Mouse (Mus musculus) heart, adult 8-10 months (tissue): Measurements from ENCODE around the gene Zbtb5. TPM values are rescaled to one million over a fixed set of nuclear protein-coding genes. Genes with fewer than 3 reads are reported as not detected.
"Not testable (repeated sequence)": the region's sequence is repeated elsewhere in the genome, so short reads cannot be mapped to it uniquely, and the experiment has no call there.

ENCODE experiments used
- DNase-seq: peaks from one replicate; pipeline ENCODE4 v3.0.0; 2022; ENCODE audit warnings: low spot score
- total RNA-seq, 4 experiments: library from RNA; stranded (reverse); gene quantifications; 2 replicates each; pipeline ENCODE4 v1.2.4; 2022

Gene Zbtb5
- total RNA-seq, 4 experiments from 2014 or later = 3.8 to 5.2 (median 4.6) TPM

DNA sequence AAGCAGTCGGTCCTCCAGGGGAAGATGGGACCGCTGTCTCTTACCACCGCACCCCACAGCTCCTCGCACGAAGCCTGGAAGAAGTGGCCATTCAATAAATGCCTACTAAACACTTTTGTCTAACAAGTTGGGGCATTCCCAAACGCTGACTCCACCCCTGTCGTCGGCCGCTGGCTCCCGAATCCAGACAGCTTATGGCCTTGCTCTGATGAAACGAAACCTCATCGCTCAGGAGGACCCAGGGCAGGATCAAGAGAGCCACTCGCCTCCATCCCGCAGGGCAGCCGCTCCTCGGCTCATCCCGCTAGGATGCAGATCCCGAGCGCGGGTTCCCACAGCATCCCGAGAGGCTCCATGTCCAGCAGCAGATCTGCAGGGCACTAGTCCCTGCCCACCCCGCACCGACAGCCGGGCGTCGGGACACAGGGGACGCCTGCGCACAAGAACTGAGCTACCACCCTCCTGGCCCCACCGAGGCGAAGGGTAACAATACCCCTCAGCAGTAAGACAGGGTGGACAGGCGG lies 569 bp downstream of the Zbtb5 start:
- peak; percentile 75 for DNase-seq

DNA sequence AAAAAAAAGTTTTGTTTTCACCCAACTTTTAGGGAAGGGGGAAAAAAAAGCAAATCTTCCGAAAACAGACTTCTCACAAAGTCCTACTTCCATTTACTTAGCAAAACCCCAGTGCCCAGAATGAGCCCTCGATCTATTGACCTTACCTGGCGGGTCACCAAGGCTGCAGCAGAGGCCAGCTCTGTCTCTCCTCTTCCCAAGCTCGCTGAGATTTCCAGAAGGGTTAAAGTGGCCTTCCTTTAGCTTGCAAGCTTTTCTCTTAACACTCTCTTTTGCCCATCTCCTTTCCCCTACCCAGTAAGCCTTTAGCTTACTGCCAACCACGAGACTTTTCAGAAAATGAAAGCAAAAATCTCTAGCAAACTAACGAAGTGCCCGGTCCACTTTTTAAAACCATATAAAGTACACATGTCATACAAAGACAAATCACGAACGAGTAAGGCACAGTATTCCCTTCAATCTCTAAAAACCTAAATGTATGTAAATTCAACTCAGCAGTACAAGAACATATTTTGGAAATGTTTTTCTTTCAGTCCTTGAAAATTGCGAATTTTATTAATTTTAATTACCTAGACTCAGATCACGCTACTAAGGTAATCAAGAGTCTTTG lies 1.3 kb downstream of the Zbtb5 start:
- no peak for DNase-seq

GRCm38 (mm10) chr4:45005452-45005851 lies 6.8 kb downstream of the Zbtb5 start:
- DNase-seq = no peak

- DNase-seq = no peak
Observed at GRCm38 (mm10) chr4:45000001-45000400, 12.2 kb downstream of the Zbtb5 start.

- DNase-seq = no peak
Observed at GRCm38 (mm10) chr4:44998071-44998470, 14.1 kb downstream of the Zbtb5 start.

DNA sequence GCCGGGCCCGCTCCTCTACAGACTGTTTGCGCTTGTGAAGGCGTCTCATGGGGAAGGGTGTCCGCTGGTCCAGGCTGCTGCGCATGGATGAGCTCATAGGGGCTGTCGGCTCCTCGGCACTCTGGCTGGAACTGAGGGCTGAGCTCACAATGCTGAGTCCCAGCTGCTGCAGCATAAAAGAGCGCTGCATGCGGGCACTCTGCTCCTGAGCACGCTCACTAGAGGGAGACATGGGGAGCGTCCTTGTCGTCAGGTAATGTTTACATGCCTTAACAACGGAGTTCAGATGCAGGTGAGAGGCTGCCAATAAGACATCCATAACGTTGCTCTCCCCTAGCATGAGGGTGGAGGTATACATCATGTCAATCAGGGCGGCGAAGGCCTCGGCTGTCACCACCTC lies 17.4 kb downstream of the Zbtb5 start:
- no peak for DNase-seq

- DNase-seq = no peak
Observed at GRCm38 (mm10) chr4:44993847-44994246, 18.4 kb downstream of the Zbtb5 start.

- DNase-seq = not testable (repeated sequence)
Observed at GRCm38 (mm10) chr4:44993179-44993578, 19.0 kb downstream of the Zbtb5 start.

DNA sequence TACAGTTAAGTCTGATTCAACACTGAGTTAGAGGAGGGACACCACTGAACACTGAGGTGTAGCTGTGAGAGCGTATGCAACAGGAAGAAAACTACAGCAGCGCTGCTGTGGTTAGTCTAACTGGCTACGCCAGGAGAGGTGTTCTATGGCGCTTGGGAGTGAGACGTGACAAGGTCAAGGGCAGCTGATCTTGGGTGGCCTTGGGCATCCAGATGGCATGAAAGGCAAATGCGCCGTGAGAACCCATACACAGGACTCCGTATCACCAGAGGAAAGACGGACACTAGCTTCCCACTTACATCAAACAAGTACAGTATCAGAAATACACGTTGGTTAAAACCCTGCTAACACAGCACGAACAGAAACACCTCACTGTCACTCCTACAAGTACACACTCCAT lies 19.9 kb downstream of the Zbtb5 start:
- DNase-seq = not testable (repeated sequence)

GRCm38 (mm10) chr4:44990560-44990959 lies 21.7 kb downstream of the Zbtb5 start:
- DNase-seq = no peak

- DNase-seq = no peak
Observed at GRCm38 (mm10) chr4:44983131-44983740, 29.0 kb downstream of the Zbtb5 start.

DNA sequence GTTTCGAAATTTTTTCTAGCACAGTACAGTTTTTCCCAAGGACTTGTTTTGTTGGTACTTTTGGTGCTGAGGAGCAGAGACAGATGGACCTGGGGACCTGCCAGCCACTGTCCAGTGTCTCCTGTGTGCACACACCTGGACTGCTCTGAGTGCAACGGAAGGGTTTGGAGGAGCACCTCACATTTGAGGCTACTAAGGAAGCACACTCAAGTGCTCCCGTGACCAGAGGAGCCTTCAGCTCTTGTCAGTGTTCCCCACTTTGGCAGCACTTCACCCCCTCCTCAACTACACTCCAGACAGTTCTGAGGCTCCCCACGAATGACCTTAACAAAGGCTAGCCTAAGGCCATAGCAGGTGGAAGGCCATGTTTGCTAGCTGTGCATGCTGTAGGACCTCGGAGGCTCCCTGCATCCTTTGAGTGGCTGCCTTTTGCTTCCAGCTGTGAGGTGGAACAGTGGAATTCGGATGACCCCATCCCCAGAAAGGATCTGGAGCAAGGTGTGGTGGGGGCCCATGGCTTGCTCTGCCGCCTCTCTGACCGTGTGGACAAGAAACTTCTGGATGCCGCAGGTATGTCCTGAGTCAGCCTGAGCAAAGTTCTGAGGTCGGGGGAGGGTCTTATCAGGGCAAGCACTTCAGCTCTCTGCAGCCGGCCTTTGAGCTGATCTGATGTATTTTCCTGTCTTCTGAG lies 29.6 kb downstream of the Zbtb5 start:
- DNase-seq = no peak

GRCm38 (mm10) chr4:44981974-44982287 lies 30.3 kb downstream of the Zbtb5 start:
- no peak for DNase-seq

GRCm38 (mm10) chr4:44981280-44981973 lies 30.8 kb downstream of the Zbtb5 start, which contains the start of gene Grhpr:
TSS of gene Grhpr (plus strand) at chr4:44981395.
- DNase-seq = peak; percentile 58

GRCm38 (mm10) chr4:44979794-44980338 lies 32.3 kb downstream of the Zbtb5 start:
- DNase-seq = no peak

DNA sequence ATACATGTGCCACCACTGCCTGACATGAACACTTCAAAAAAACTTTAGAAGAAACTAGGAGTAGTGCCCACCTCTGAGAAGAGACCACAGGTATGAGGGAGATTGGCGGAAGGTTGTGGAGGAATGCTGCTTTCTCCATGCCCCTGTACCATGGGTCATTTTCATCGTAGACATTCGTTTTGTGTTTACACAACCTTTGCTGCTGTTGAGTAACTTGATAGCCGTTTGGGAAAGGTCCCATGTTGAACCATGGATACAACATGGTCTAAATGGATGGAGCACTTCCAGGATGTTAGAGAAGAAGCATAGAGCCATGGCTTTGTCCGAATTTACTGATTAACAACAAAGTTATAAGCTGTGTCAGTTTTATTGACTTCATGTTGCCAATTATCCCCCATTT lies 34.0 kb downstream of the Zbtb5 start:
- DNase-seq = no peak

- DNase-seq = no peak
Observed at GRCm38 (mm10) chr4:44976921-44977710, 35.1 kb downstream of the Zbtb5 start.

- DNase-seq = no peak
Observed at GRCm38 (mm10) chr4:44976026-44976615, 36.1 kb downstream of the Zbtb5 start.

DNA sequence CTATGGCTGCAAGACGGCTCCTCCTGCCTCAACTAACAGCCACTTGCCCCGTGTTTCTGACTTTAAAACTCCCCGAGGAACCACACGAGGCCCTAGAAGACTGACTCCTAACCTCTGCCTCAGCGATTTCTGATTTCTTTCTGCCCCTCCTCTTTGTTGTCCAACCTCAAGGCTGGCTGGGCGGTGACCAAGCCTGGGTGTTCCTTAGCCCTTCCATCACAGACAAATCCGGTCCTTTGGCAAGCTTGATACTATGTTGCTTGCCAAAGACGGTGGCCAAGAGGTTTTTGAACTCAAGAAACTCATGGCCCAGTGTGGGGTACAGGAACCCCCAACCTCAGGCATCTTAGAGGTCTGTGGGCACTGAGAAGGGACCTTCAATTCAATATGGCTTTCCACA lies 37.9 kb downstream of the Zbtb5 start:
- DNase-seq = no peak

GRCm38 (mm10) chr4:44973871-44974270 lies 38.3 kb downstream of the Zbtb5 start:
- DNase-seq = no peak

DNA sequence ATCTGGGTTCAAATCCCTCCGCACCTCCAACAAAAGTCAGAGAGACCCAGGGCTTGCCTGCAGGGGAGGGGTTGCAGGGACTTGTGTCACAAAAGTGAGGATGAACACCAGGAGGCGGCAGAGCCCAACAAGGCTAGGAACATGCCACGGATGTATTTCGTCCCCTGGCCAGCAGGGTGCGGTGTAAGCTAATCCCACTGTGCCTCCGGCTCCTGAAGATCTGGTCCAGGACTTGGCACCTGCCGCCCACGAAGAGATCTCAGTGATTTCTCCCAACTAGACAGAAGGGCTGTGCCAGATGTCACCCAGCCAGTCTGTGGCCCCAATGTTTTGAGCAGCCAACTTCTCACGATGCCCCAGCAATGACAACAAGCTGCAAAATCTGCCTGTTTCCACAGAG lies 38.8 kb downstream of the Zbtb5 start:
- peak; percentile 79 for DNase-seq
